Mouse (Mus musculus) bone marrow macrophage, adult 2 months (primary cell): ENCODE data around the gene Eif4b.

Experiments used
- CTCF ChIP-seq: IDR thresholded peaks from 2 replicates; pipeline ENCODE4 v1.5.1; 2012; ENCODE audit warnings: low read depth, mild to moderate bottlenecking, low read length, moderate library complexity
- POLR2A ChIP-seq: IDR thresholded peaks from 2 replicates; pipeline ENCODE4 v1.6.1; 2012; ENCODE audit warnings: mild to moderate bottlenecking, low read depth, low read length, borderline replicate concordance

- no peak for TF ChIP-seq POLR2A
- no peak for TF ChIP-seq CTCF
Measured at GRCm38 (mm10) chr15:102142914-102143912, 69.6 kb downstream of the Eif4b start.
